Mouse (Mus musculus): ENCODE results near the gene Epha4. TPM values are rescaled to one million over a fixed set of nuclear protein-coding genes. Genes with fewer than 3 reads are reported as not detected.

Gene Epha4
- 0.95 and 1.4 TPM in 2 replicates for total RNA-seq (2023)

DNA sequence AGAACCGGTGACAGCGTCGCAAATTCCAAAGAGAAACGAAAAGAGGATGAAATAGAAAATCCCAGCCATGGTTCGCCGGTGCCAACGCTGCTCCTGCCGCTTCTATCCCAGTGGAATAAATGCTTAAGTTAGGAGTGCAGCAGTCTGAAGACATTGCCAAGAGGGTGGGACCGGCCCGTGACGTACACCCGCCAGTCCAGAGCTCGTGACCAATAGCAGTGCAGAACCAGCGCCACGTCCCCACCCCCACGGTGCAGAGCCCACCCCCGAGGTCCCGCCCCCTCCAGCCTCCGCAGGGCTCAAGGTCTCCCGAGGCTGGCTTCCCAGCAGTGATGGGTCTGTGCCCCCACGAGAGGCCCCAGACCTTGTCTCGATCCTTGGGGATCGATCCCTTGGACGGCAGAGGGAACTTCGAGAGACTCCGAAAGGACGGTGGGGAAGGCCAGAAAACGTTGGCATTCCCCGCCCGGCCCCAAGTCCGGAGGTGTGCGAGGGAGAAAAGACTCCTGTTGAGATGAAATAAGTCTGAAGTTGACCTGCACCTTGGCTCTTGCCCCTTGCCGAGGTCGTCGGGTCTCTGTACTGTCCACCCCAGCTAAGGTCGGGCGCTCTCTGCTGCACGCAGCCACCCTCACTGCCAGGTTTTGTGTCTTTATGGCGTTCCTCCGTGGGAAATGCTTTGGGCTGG lies at the start of gene Epha4:
TSS of gene Epha4 (minus strand) at position 126 of the 688 bp plus-strand sequence.

All from neutrophil, adult 65 days (primary cell).